16 mouse cellular contexts compared by ENCODE assay signal in genomic region chr8:113985948-113986347, GRCm38 (mm10).
DNase-seq lines count a peak whose midpoint lies in the region; ATAC-seq lines count a peak whose summit lies in the region.
"Had no signal": no experiment of that assay in that cellular context is flagged by ENCODE, and none has a peak within 500 bp of the region (broad histone marks: within the 10 kb centered on the region; RNA-seq: fewer than 3 reads in every experiment).

No protein-coding gene starts in this region.

- 0 out of 2 replicates have a peak, but pooled peaks have one; percentile 22 for ATAC-seq in kidney, embryonic 15.5 days (replicated peaks; ENCODE audit: low FRiP score)
- no peak for ATAC-seq in limb, embryonic 11.5 days (ENCODE audit: insufficient number of reproducible peaks, low FRiP score, low TSS enrichment, low read depth)
- ATAC-seq: forebrain, embryonic 13.5 days had no signal

- H3K27me3 ChIP-seq in kidney, embryonic 15.5 days = peaks cover 18% of the 10 kb centered on the region
- peaks cover 8% of the 10 kb centered on the region for H3K27me3 ChIP-seq in limb, embryonic 11.5 days (ENCODE audit: control insufficient read depth, insufficient read depth, low read length)
- H3K27me3 ChIP-seq: forebrain, embryonic 13.5 days had no signal

- no peak overlapping the region for H3K27ac ChIP-seq in kidney, embryonic 15.5 days
- no peak overlapping the region for H3K27ac ChIP-seq in limb, embryonic 11.5 days (replicated peaks; ENCODE audit: low read depth, low read length)
- H3K27ac ChIP-seq: forebrain, embryonic 13.5 days; hindbrain, embryonic 14.5 days; liver, embryonic 13.5 days had no signal

- WGBS in kidney, embryonic 15.5 days = 27% methylated on average over 7 of the region's 7 CpGs
- WGBS in limb, embryonic 11.5 days = 33% methylated on average over 7 of the region's 7 CpGs

- intact Hi-C loops in left cerebral cortex, postnatal 14 days (cut with DNase I) = loop anchor here (1.0 to 10.0 kb wide), 3 partner anchors 322 to 451 kb away; partner anchors contain the start of gene Wwox

- no peaks in the 10 kb centered on the region for H3K36me3 ChIP-seq in kidney, embryonic 15.5 days
- no peaks in the 10 kb centered on the region for H3K36me3 ChIP-seq in limb, embryonic 11.5 days (ENCODE audit: control insufficient read depth, insufficient read depth, low read length)
- H3K36me3 ChIP-seq: liver, embryonic 13.5 days had no signal

- H3K9ac ChIP-seq in kidney, embryonic 15.5 days = no peak overlapping the region
- H3K9ac ChIP-seq in limb, embryonic 11.5 days (ENCODE audit: low read length) = no peak overlapping the region
- H3K9ac ChIP-seq: forebrain, embryonic 13.5 days; hindbrain, embryonic 14.5 days; liver, embryonic 13.5 days had no signal

- H3K4me3 ChIP-seq in kidney, embryonic 15.5 days (replicated peaks) = no peak overlapping the region
- H3K4me3 ChIP-seq in limb, embryonic 11.5 days (ENCODE audit: low read depth, low read length) = no peak overlapping the region
- H3K4me3 ChIP-seq: forebrain, embryonic 13.5 days; liver, embryonic 13.5 days; megakaryocyte, embryonic 14.5 days; myocyte had no signal

- no peaks in the 10 kb centered on the region for H3K9me3 ChIP-seq in kidney, embryonic 15.5 days (replicated peaks)
- no peaks in the 10 kb centered on the region for H3K9me3 ChIP-seq in limb, embryonic 11.5 days (ENCODE audit: control insufficient read depth, low read length)
- H3K9me3 ChIP-seq: forebrain, embryonic 13.5 days; liver, embryonic 13.5 days; megakaryocyte, embryonic 14.5 days had no signal

- H3K4me2 ChIP-seq in kidney, embryonic 15.5 days = peak overlapping the region; percentile 44
- peak overlapping the region; percentile 17; the same call in 1 of the 2 replicates for H3K4me2 ChIP-seq in limb, embryonic 11.5 days (ENCODE audit: low read depth, severe bottlenecking)
- H3K4me2 ChIP-seq: forebrain, embryonic 13.5 days; liver, embryonic 13.5 days had no signal

- peak; percentile 19 for DNase-seq in embryo, embryonic 9.5 days (ENCODE audit: extremely low spot score)
- no peak for DNase-seq in embryo, embryonic 10 days (ENCODE audit: low spot score)
- no peak for DNase-seq in kidney, adult 8-10 months
- DNase-seq in limb, embryonic 11.5 days (ENCODE audit: low spot score) = no peak
- peak; percentile 32 to 34 for DNase-seq in lung, postnatal 4 days
- DNase-seq in layer of hippocampus, adult 18-20 months (ENCODE audit: low spot score in 2 of 2) = no peak
- DNase-seq in left cerebral cortex, postnatal 14 days (ENCODE audit: low spot score in 2 of 2) = no peak
- DNase-seq: adrenal gland, adult 8-10 months; cerebellum, postnatal 14 days; liver, embryonic 13.5 days; right cerebral cortex, postnatal 25 days had no signal

- peaks cover 16% of the 10 kb centered on the region for H3K4me1 ChIP-seq in kidney, embryonic 15.5 days
- peaks cover 15% of the 10 kb centered on the region for H3K4me1 ChIP-seq in limb, embryonic 11.5 days (ENCODE audit: control insufficient read depth, insufficient read depth, low read length)
- H3K4me1 ChIP-seq: liver, embryonic 13.5 days had no signal

Comparison
In these comparisons a context has a peak if more than half of its experiments do, and no peak if none do; other contexts are left out.
1. DNase-seq: peak in embryo, embryonic 9.5 days (single experiment) and lung, postnatal 4 days (2 of 2); none in embryo, embryonic 10 days (single experiment), kidney, adult 8-10 months (0 of 2), limb, embryonic 11.5 days (single experiment), layer of hippocampus, adult 18-20 months (0 of 2) and left cerebral cortex, postnatal 14 days (0 of 2).